ENCODE assay signal across 17 mouse cellular contexts in genomic region chr13:34035424-34035823, GRCm38 (mm10). TPM values are rescaled to one million over a fixed set of nuclear protein-coding genes. Genes with fewer than 3 reads are reported as not detected.
A peak's percentile ranks its signal among the peaks of the same experiment; 100 is the strongest.
DNase-seq lines count a peak whose midpoint lies in the region; TF ChIP-seq lines count a peak whose summit lies in the region.
"Had no signal": no experiment of that assay in that cellular context is flagged by ENCODE, and none has a peak within 500 bp of the region (broad histone marks: within the 10 kb centered on the region; RNA-seq: fewer than 3 reads in every experiment).

No protein-coding gene starts in this region.

- no peak overlapping the region for H3K4me3 ChIP-seq in kidney, adult 2 months (ENCODE audit: insufficient read depth, low read depth, low read length)
- no peak overlapping the region for H3K4me3 ChIP-seq in liver, adult 2 months (ENCODE audit: insufficient read depth, low read depth, low read length)
- H3K4me3 ChIP-seq: embryonic facial prominence, embryonic 12.5 days; embryonic facial prominence, embryonic 15.5 days; forebrain, embryonic 15.5 days; heart, adult 2 months; heart, embryonic 10.5 days; heart, embryonic 13.5 days; hindbrain, embryonic 12.5 days; hindbrain, embryonic 15.5 days had no signal

- peak; percentile 45 for DNase-seq in cerebellum, adult 9-10 months
- DNase-seq in cerebellum, adult 11 months: no peak
- DNase-seq in kidney, adult 2 months: peak; percentile 52
- no peak for DNase-seq in kidney, postnatal 14 days
- peak; percentile 74 for DNase-seq in liver, adult 2 months (ENCODE audit: extremely low read depth, low read depth, low spot score)
- no peak for DNase-seq in liver
- DNase-seq: adrenal gland, adult 8-10 months; adrenal gland, postnatal 25 days; gastrocnemius, postnatal 25 days; heart, adult 2 months had no signal

- no peak for TF ChIP-seq POLR2A in kidney, adult 2 months (IDR thresholded peaks at IDR 0.05; ENCODE audit: low read depth, low read length)
- no peak for TF ChIP-seq POLR2A in liver, adult 2 months (IDR thresholded peaks at IDR 0.05; ENCODE audit: extremely low read depth, insufficient read depth, low read length)

- WGBS in kidney, adult 2 months: 44% methylated on average over 3 of the region's 3 CpGs
- WGBS in liver, adult 2 months: 24% methylated on average over 3 of the region's 3 CpGs

- H3K4me1 ChIP-seq in kidney, adult 2 months (ENCODE audit: control insufficient read depth, insufficient read depth, low read length): peaks cover 15% of the 10 kb centered on the region
- peaks cover 16% of the 10 kb centered on the region for H3K4me1 ChIP-seq in liver, adult 2 months (ENCODE audit: control insufficient read depth, insufficient read depth, low read length)

- H3K27me3 ChIP-seq in kidney, adult 2 months (replicated peaks; ENCODE audit: control insufficient read depth, insufficient read depth, low read length): no peaks in the 10 kb centered on the region
- no peaks in the 10 kb centered on the region for H3K27me3 ChIP-seq in liver, adult 2 months (ENCODE audit: control insufficient read depth, insufficient read depth, low read length)
- H3K27me3 ChIP-seq: embryonic facial prominence, embryonic 12.5 days; embryonic facial prominence, embryonic 15.5 days; forebrain, embryonic 15.5 days; heart, embryonic 13.5 days; hindbrain, embryonic 12.5 days; hindbrain, embryonic 15.5 days had no signal

- no peak for TF ChIP-seq CTCF in kidney, adult 2 months (conservative IDR thresholded peaks at IDR 0.05; ENCODE audit: insufficient read depth, insufficient read length, low read depth, low read length)
- TF ChIP-seq CTCF in liver, adult 2 months (IDR thresholded peaks at IDR 0.05; ENCODE audit: low read depth, low read length): no peak

- H3K9ac ChIP-seq in liver, adult 2 months (ENCODE audit: low read depth, low read length): no peak overlapping the region
- H3K9ac ChIP-seq: embryonic facial prominence, embryonic 12.5 days; embryonic facial prominence, embryonic 15.5 days; forebrain, embryonic 15.5 days; heart, embryonic 13.5 days; hindbrain, embryonic 12.5 days; hindbrain, embryonic 15.5 days had no signal

- peak overlapping the region; percentile 69; the same call in 1 of the 2 replicates for H3K27ac ChIP-seq in kidney, adult 2 months (ENCODE audit: insufficient read depth, low read depth, low read length)
- peak overlapping the region; percentile 56 for H3K27ac ChIP-seq in liver, adult 2 months (replicated peaks; ENCODE audit: insufficient read depth, low read depth, low read length)
- H3K27ac ChIP-seq: embryonic facial prominence, embryonic 12.5 days; embryonic facial prominence, embryonic 15.5 days; forebrain, embryonic 15.5 days; heart, adult 2 months; heart, embryonic 10.5 days; heart, embryonic 13.5 days; hindbrain, embryonic 12.5 days; hindbrain, embryonic 15.5 days had no signal

- peaks cover 7% of the 10 kb centered on the region; the same call in 1 of the 2 replicates for H3K79me2 ChIP-seq in liver, adult 2 months (ENCODE audit: control insufficient read depth, insufficient read depth, low read length)

- H3K36me3 ChIP-seq in kidney, adult 2 months (ENCODE audit: control insufficient read depth, insufficient read depth, low read length): peaks cover under 1% of the 10 kb centered on the region; the same call in 1 of the 2 replicates
- H3K36me3 ChIP-seq in liver, adult 2 months (ENCODE audit: control insufficient read depth, insufficient read depth, low read length): peaks cover 26% of the 10 kb centered on the region

RNA-seq across cellular contexts. Expression of gene Bphl, which starts 2.0 kb away (rescaled TPM):
- 392 and 418 TPM in 2 replicates for polyA plus RNA-seq in kidney, adult 2 months (2012; rRNA removed)
- 266 and 287 TPM in 2 replicates for total RNA-seq in liver, adult 2 months (2014; rRNA removed)
- polyA plus RNA-seq in liver, adult 2 months (2012; rRNA removed): 241 and 259 TPM in 2 replicates

RNA-seq across cellular contexts. Expression of gene Serpinb6a, which starts 32.8 kb away (rescaled TPM):
- polyA plus RNA-seq in kidney, adult 2 months (2012; rRNA removed): 26.6 and 31.1 TPM in 2 replicates
- total RNA-seq in liver, adult 2 months (2014; rRNA removed): 29.6 and 29.8 TPM in 2 replicates
- 7.2 and 7.4 TPM in 2 replicates for polyA plus RNA-seq in liver, adult 2 months (2012; rRNA removed)

RNA-seq across cellular contexts. Expression of gene Ripk1, which starts 33.3 kb away (rescaled TPM):
- 7.4 and 7.6 TPM in 2 replicates for polyA plus RNA-seq in kidney, adult 2 months (2012; rRNA removed)
- total RNA-seq in liver, adult 2 months (2014; rRNA removed): 21.6 and 27.0 TPM in 2 replicates
- 5.1 and 5.9 TPM in 2 replicates for polyA plus RNA-seq in liver, adult 2 months (2012; rRNA removed)

RNA-seq across cellular contexts. Expression of gene Tubb2a, which starts 42.4 kb away (rescaled TPM):
- 152 and 164 TPM in 2 replicates for polyA plus RNA-seq in kidney, adult 2 months (2012; rRNA removed)
- total RNA-seq in liver, adult 2 months (2014; rRNA removed): 27.5 and 56.4 TPM in 2 replicates
- 569 and 614 TPM in 2 replicates for polyA plus RNA-seq in liver, adult 2 months (2012; rRNA removed)

Comparison
In these comparisons a context has a peak if more than half of its experiments do, and no peak if none do; other contexts are left out.
1. DNase-seq: peak in cerebellum, adult 9-10 months (single experiment), kidney, adult 2 months (single experiment) and liver, adult 2 months (single experiment); none in cerebellum, adult 11 months (single experiment), kidney, postnatal 14 days (single experiment) and liver (single experiment).